In genomic region chr12:53981575-53982507, GRCm38 (mm10) we compare ENCODE assay signal across 10 mouse cellular contexts.
DNase-seq lines count a peak whose midpoint lies in the region; ATAC-seq and TF ChIP-seq lines count a peak whose summit lies in the region.
"Had no signal": no experiment of that assay in that cellular context is flagged by ENCODE, and none has a peak within 500 bp of the region (broad histone marks: within the 10 kb centered on the region; RNA-seq: fewer than 3 reads in every experiment).

No protein-coding gene starts in this region.

- DNase-seq in adrenal gland, adult 2 months = peak; percentile 29
- no peak for DNase-seq in adrenal gland, postnatal 36 days
- DNase-seq in cerebellum, adult 11-12 months = peak; percentile 47
- no peak for DNase-seq in liver, postnatal 0 days
- no peak for DNase-seq in spleen, postnatal 10 days (ENCODE audit: low spot score in 2 of 2)
- no peak for DNase-seq in testis, postnatal 10 days (ENCODE audit: low spot score)
- DNase-seq: gastrocnemius, postnatal 10 days; kidney, adult 2 months had no signal

- ATAC-seq in hindbrain, embryonic 15.5 days (ENCODE audit: low FRiP score, low read depth) = peak; percentile 91
- ATAC-seq in midbrain, embryonic 16.5 days = peak; percentile 80
- ATAC-seq in liver, postnatal 0 days = no peak

- H3K4me1 ChIP-seq in hindbrain, embryonic 15.5 days (replicated peaks) = peaks cover 14% of the 10 kb centered on the region; the same call in 1 of the 2 replicates
- H3K4me1 ChIP-seq in midbrain, embryonic 16.5 days (ENCODE audit: control insufficient read depth, insufficient read depth, low read length) = peaks cover 7% of the 10 kb centered on the region
- no peaks in the 10 kb centered on the region for H3K4me1 ChIP-seq in liver, postnatal 0 days (ENCODE audit: insufficient read depth)

- TF ChIP-seq CTCF in liver, postnatal 0 days (IDR thresholded peaks at IDR 0.05; ENCODE audit: low read depth) = no peak

- no peak for TF ChIP-seq EP300 in liver, postnatal 0 days (IDR thresholded peaks at IDR 0.05; ENCODE audit: low read depth)

- 39% methylated on average over 9 of the region's 9 CpGs for WGBS in hindbrain, embryonic 15.5 days
- 72% methylated on average over 9 of the region's 9 CpGs for WGBS in midbrain, embryonic 16.5 days
- WGBS in liver, postnatal 0 days (ENCODE audit: insufficient replicate concordance) = 75% methylated on average over 9 of the region's 9 CpGs

- no peaks in the 10 kb centered on the region for H3K9me3 ChIP-seq in hindbrain, embryonic 15.5 days
- no peaks in the 10 kb centered on the region for H3K9me3 ChIP-seq in midbrain, embryonic 16.5 days (replicated peaks; ENCODE audit: control insufficient read depth, low read length, poor library complexity, severe bottlenecking)
- H3K9me3 ChIP-seq in liver, postnatal 0 days (ENCODE audit: low read length) = no peaks in the 10 kb centered on the region

- H3K4me3 ChIP-seq in hindbrain, embryonic 15.5 days = no peak overlapping the region
- H3K4me3 ChIP-seq in midbrain, embryonic 16.5 days (ENCODE audit: low read depth, low read length) = no peak overlapping the region
- no peak overlapping the region for H3K4me3 ChIP-seq in liver, postnatal 0 days (ENCODE audit: low read depth, low read length)

- H3K27me3 ChIP-seq in hindbrain, embryonic 15.5 days = no peaks in the 10 kb centered on the region
- no peaks in the 10 kb centered on the region for H3K27me3 ChIP-seq in midbrain, embryonic 16.5 days (ENCODE audit: control insufficient read depth, insufficient read depth, low read depth, low read length)
- H3K27me3 ChIP-seq in liver, postnatal 0 days (ENCODE audit: insufficient read depth, low read length) = no peaks in the 10 kb centered on the region

- H3K36me3 ChIP-seq in hindbrain, embryonic 15.5 days = no peaks in the 10 kb centered on the region
- H3K36me3 ChIP-seq in midbrain, embryonic 16.5 days (ENCODE audit: control insufficient read depth, insufficient read depth, low read length) = no peaks in the 10 kb centered on the region
- H3K36me3 ChIP-seq in liver, postnatal 0 days (replicated peaks; ENCODE audit: insufficient read depth, low read length) = no peaks in the 10 kb centered on the region

- H3K4me2 ChIP-seq in hindbrain, embryonic 15.5 days = no peak overlapping the region
- H3K4me2 ChIP-seq in midbrain, embryonic 16.5 days (ENCODE audit: low read length) = no peak overlapping the region
- no peak overlapping the region for H3K4me2 ChIP-seq in liver, postnatal 0 days (ENCODE audit: low read depth, low read length)

- H3K27ac ChIP-seq in hindbrain, embryonic 15.5 days (replicated peaks) = peak overlapping the region; percentile 61
- peak overlapping the region; percentile 59 for H3K27ac ChIP-seq in midbrain, embryonic 16.5 days (ENCODE audit: low read length)
- H3K27ac ChIP-seq in liver, postnatal 0 days (ENCODE audit: low read depth) = no peak overlapping the region

- H3K9ac ChIP-seq in hindbrain, embryonic 15.5 days = no peak overlapping the region
- no peak overlapping the region for H3K9ac ChIP-seq in midbrain, embryonic 16.5 days (ENCODE audit: low read depth, low read length)
- H3K9ac ChIP-seq in liver, postnatal 0 days (replicated peaks) = no peak overlapping the region

Comparison
In these comparisons a context has a peak if more than half of its experiments do, and no peak if none do; other contexts are left out.
1. DNase-seq: peak in adrenal gland, adult 2 months (single experiment) and cerebellum, adult 11-12 months (single experiment); none in adrenal gland, postnatal 36 days (0 of 2), liver, postnatal 0 days (single experiment), spleen, postnatal 10 days (0 of 2) and testis, postnatal 10 days (single experiment).